Mouse (Mus musculus) intestine, embryonic 14.5 days (tissue): ENCODE measurements around the gene Polr2m. TPM values are rescaled to one million over a fixed set of nuclear protein-coding genes. Genes with fewer than 3 reads are reported as not detected.

Experiments
- ATAC-seq: fragments of 200-750 bp; cut with Nextera tagmentation; replicated peaks from 2 replicates; pipeline ENCODE4 v1.8.0; 2017; ENCODE audit warnings: low read depth, moderate number of reproducible peaks, moderate TSS enrichment, moderate library complexity; ENCODE audit not compliant: low FRiP score, low TSS enrichment
- DNase-seq: peaks from one replicate; pipeline ENCODE4 v3.0.0-alpha.2; 2018; ENCODE audit warnings: low spot score
- H3K27ac ChIP-seq: fragments of 300-500 bp; sonication (generic); 2 replicates; pipeline ENCODE4 v1.5.1; 2014; ENCODE audit warnings: low read depth, mild to moderate bottlenecking, control low read depth
- H3K27me3 ChIP-seq: fragments of 300-500 bp; sonication (generic); replicated peaks from 2 replicates; pipeline ENCODE4 v1.6.1; 2014; ENCODE audit warnings: low read length, control low read depth; ENCODE audit not compliant: control insufficient read depth, insufficient read depth
- H3K36me3 ChIP-seq: fragments of 300-500 bp; sonication (generic); 2 replicates; pipeline ENCODE4 v1.6.1; 2014; ENCODE audit warnings: low read length, control low read depth; ENCODE audit not compliant: control insufficient read depth, insufficient read depth
- H3K4me1 ChIP-seq: fragments of 300-500 bp; sonication (generic); replicated peaks from 2 replicates; pipeline ENCODE4 v1.6.1; 2014; ENCODE audit warnings: low read length, control low read depth, mixed read lengths; ENCODE audit not compliant: control insufficient read depth, insufficient read depth
- H3K4me2 ChIP-seq: fragments of 300-500 bp; sonication (generic); 2 replicates; pipeline ENCODE4 v1.6.1; 2014; ENCODE audit warnings: low read length
- H3K4me3 ChIP-seq: fragments of 300-500 bp; sonication (generic); 2 replicates; pipeline ENCODE4 v1.5.1; 2014; ENCODE audit warnings: low read depth, low read length, control low read depth, mixed read lengths
- H3K9ac ChIP-seq: fragments of 300-500 bp; sonication (generic); 2 replicates; pipeline ENCODE4 v1.6.1; 2014; ENCODE audit warnings: mild to moderate bottlenecking, low read length
- H3K9me3 ChIP-seq: fragments of 300-500 bp; sonication (generic); 2 replicates; pipeline ENCODE4 v1.6.1; 2016; ENCODE audit warnings: low read length, control low read depth; ENCODE audit not compliant: control insufficient read depth
- WGBS: fragments of 180-500 bp; shearing (Covaris S2); extraction: QIAGEN DNeasy Blood & Tissue Kit; methylation state at CpG from one replicate; pipeline ENCODE4 v1.1.7; 2014; 5-methylcytosine and 5-hydroxymethylcytosine counted together
- polyA plus RNA-seq: library from polyadenylated mRNA; unstranded; fragments of >200 nt; fragmentation: Nextera tagmentation; extraction: Ambion mirVana; gene quantifications from 2 replicates; pipeline ENCODE4 v1.2.1, GENCODE M21; 2014

The Polr2m gene
- polyA plus RNA-seq, 1 experiment from 2014 or later: 307 TPM

GRCm38 (mm10) chr9:71512899-71513298, 27.2 kb upstream of the Polr2m start:
- 75% methylated on average over 10 of the region's 10 CpGs for WGBS
- Histone ChIP-seq H3K9ac (no peak overlapping the region), H3K4me1 (no peaks in the 10 kb centered on the region), H3K27me3 (no peaks in the 10 kb centered on the region), H3K4me2 (no peak overlapping the region), H3K9me3 (no peaks in the 10 kb centered on the region), H3K36me3 (no peaks in the 10 kb centered on the region), H3K4me3 (no peak overlapping the region), H3K27ac (no peak overlapping the region)
- ATAC-seq (no peak), DNase-seq (no peak)

GRCm38 (mm10) chr9:71498391-71499182, 12.9 kb upstream of the Polr2m start:
- Histone ChIP-seq H3K4me2 (0 out of 2 replicates have a peak overlapping the region, but pooled peaks have one; percentile 8), H3K4me3 (no peak overlapping the region), H3K36me3 (no peaks in the 10 kb centered on the region), H3K27ac (no peak overlapping the region), H3K4me1 (no peaks in the 10 kb centered on the region), H3K9me3 (no peaks in the 10 kb centered on the region), H3K9ac (no peak overlapping the region), H3K27me3 (no peaks in the 10 kb centered on the region)
- WGBS: 53% methylated on average over 10 of the region's 10 CpGs
- DNase-seq (no peak), ATAC-seq (no peak)

GRCm38 (mm10) chr9:71496637-71497036, 10.9 kb upstream of the Polr2m start:
- H3K4me3 ChIP-seq: no peak overlapping the region
- peaks cover 10% of the 10 kb centered on the region for H3K4me1 ChIP-seq
- no peaks in the 10 kb centered on the region for H3K36me3 ChIP-seq
- H3K9ac ChIP-seq: no peak overlapping the region
- no peaks in the 10 kb centered on the region for H3K27me3 ChIP-seq
- ATAC-seq: no peak
- H3K9me3 ChIP-seq: no peaks in the 10 kb centered on the region
- DNase-seq: no peak
- no peak overlapping the region for H3K27ac ChIP-seq
- WGBS: 21% methylated on average over 2 of the region's 2 CpGs
- H3K4me2 ChIP-seq: no peak overlapping the region

GRCm38 (mm10) chr9:71493771-71494170, 8.0 kb upstream of the Polr2m start:
- DNase-seq (no peak), ATAC-seq (no peak)
- no peak overlapping the region for H3K4me2 ChIP-seq
- H3K36me3 ChIP-seq: no peaks in the 10 kb centered on the region
- H3K9ac ChIP-seq: no peak overlapping the region
- H3K27me3 ChIP-seq: no peaks in the 10 kb centered on the region
- H3K9me3 ChIP-seq: no peaks in the 10 kb centered on the region
- H3K4me1 ChIP-seq: peaks cover 15% of the 10 kb centered on the region
- H3K4me3 ChIP-seq: no peak overlapping the region
- H3K27ac ChIP-seq: no peak overlapping the region
- WGBS: 78% methylated on average over 5 of the region's 5 CpGs

GRCm38 (mm10) chr9:71492296-71493025, 6.7 kb upstream of the Polr2m start:
- Histone ChIP-seq H3K4me3 (no peak overlapping the region), H3K4me2 (no peak overlapping the region; the same call in 1 of the 2 replicates), H3K36me3 (no peaks in the 10 kb centered on the region), H3K27me3 (no peaks in the 10 kb centered on the region), H3K9me3 (no peaks in the 10 kb centered on the region), H3K27ac (no peak overlapping the region), H3K9ac (no peak overlapping the region), H3K4me1 (peaks cover 15% of the 10 kb centered on the region)
- no peak for DNase-seq
- WGBS: 54% methylated on average over 15 of the region's 15 CpGs
- no peak for ATAC-seq

GRCm38 (mm10) chr9:71490076-71490475, 4.3 kb upstream of the Polr2m start:
- Histone ChIP-seq H3K27ac (no peak overlapping the region), H3K4me2 (no peak overlapping the region), H3K4me3 (no peak overlapping the region), H3K9me3 (no peaks in the 10 kb centered on the region), H3K9ac (no peak overlapping the region), H3K27me3 (no peaks in the 10 kb centered on the region), H3K4me1 (peaks cover 15% of the 10 kb centered on the region), H3K36me3 (no peaks in the 10 kb centered on the region)
- 33% methylated on average over 3 of the region's 3 CpGs for WGBS
- no peak for ATAC-seq
- DNase-seq: no peak

- no peaks in the 10 kb centered on the region for H3K27me3 ChIP-seq
- H3K4me1 ChIP-seq: peaks cover 14% of the 10 kb centered on the region
- peaks cover 25% of the 10 kb centered on the region for H3K36me3 ChIP-seq
- peak overlapping the region; percentile 39 for H3K4me2 ChIP-seq
- no peak for DNase-seq
- 35% methylated on average over 7 of the region's 7 CpGs for WGBS
- peak overlapping the region; percentile 93 for H3K27ac ChIP-seq
- peak overlapping the region; percentile 100; the same call in 1 of the 2 replicates for H3K9ac ChIP-seq
- ATAC-seq: peak; percentile 20; the same call in 1 of the 2 replicates
- no peaks in the 10 kb centered on the region for H3K9me3 ChIP-seq
- peak overlapping the region; percentile 99 for H3K4me3 ChIP-seq
These were observed 392 bp upstream of the Polr2m start for GRCm38 (mm10) chr9:71486127-71486526.

GRCm38 (mm10) chr9:71484871-71485474, 762 bp downstream of the Polr2m start:
- Histone ChIP-seq H3K9ac (peak overlapping the region; percentile 100), H3K4me2 (peak overlapping the region; percentile 98), H3K4me3 (peak overlapping the region; percentile 99), H3K9me3 (no peaks in the 10 kb centered on the region), H3K36me3 (peaks cover 37% of the 10 kb centered on the region), H3K27ac (peak overlapping the region; percentile 93), H3K4me1 (peaks cover 13% of the 10 kb centered on the region), H3K27me3 (no peaks in the 10 kb centered on the region)
- DNase-seq (no peak), ATAC-seq (no peak)
- 1% methylated on average over 14 of the region's 14 CpGs for WGBS
